Mouse (Mus musculus): ENCODE measurements around the gene Carns1. TPM values are rescaled to one million over a fixed set of nuclear protein-coding genes. Genes with fewer than 3 reads are reported as not detected.

The Carns1 gene
- polyA plus RNA-seq, 1 experiment from 2014 or later: 3.1 TPM

- no peaks in the 10 kb centered on the region for H3K27me3 ChIP-seq (replicated peaks; ENCODE audit: control insufficient read depth, insufficient read depth, low read length)
- DNase-seq (ENCODE audit: low spot score) (no peak), ATAC-seq (replicated peaks; ENCODE audit: low FRiP score, low TSS enrichment, low read depth) (no peak)
- H3K4me3 ChIP-seq (ENCODE audit: low read depth, low read length): no peak overlapping the region
- H3K27ac ChIP-seq (ENCODE audit: low read depth): no peak overlapping the region
- H3K36me3 ChIP-seq (ENCODE audit: control insufficient read depth, insufficient read depth, low read length): peaks cover 37% of the 10 kb centered on the region
- no peak overlapping the region for H3K4me2 ChIP-seq (ENCODE audit: low read length)
- no peak overlapping the region for H3K9ac ChIP-seq (ENCODE audit: low read length)
- WGBS: 79% methylated on average over 4 of the region's 5 CpGs
- H3K4me1 ChIP-seq (replicated peaks; ENCODE audit: control insufficient read depth, insufficient read depth, low read length): peaks cover 17% of the 10 kb centered on the region
- no peaks in the 10 kb centered on the region for H3K9me3 ChIP-seq (ENCODE audit: control insufficient read depth, low read length)
These were observed 23.8 kb downstream of the Carns1 start for GRCm38 (mm10) chr19:4151488-4151860.

GRCm38 (mm10) chr19:4150567-4151487, 24.5 kb downstream of the Carns1 start:
- Histone ChIP-seq H3K27ac (ENCODE audit: low read depth) (no peak overlapping the region), H3K4me2 (ENCODE audit: low read length) (no peak overlapping the region), H3K27me3 (replicated peaks; ENCODE audit: control insufficient read depth, insufficient read depth, low read length) (no peaks in the 10 kb centered on the region), H3K9ac (ENCODE audit: low read length) (no peak overlapping the region), H3K4me1 (replicated peaks; ENCODE audit: control insufficient read depth, insufficient read depth, low read length) (peaks cover 17% of the 10 kb centered on the region), H3K4me3 (ENCODE audit: low read depth, low read length) (no peak overlapping the region), H3K9me3 (ENCODE audit: control insufficient read depth, low read length) (no peaks in the 10 kb centered on the region), H3K36me3 (ENCODE audit: control insufficient read depth, insufficient read depth, low read length) (peaks cover 32% of the 10 kb centered on the region)
- ATAC-seq (replicated peaks; ENCODE audit: low FRiP score, low TSS enrichment, low read depth) (no peak), DNase-seq (ENCODE audit: low spot score) (no peak)
- 90% methylated on average over 22 of the region's 22 CpGs for WGBS

- peak overlapping the region; percentile 59 for H3K4me2 ChIP-seq (ENCODE audit: low read length)
- H3K4me3 ChIP-seq (ENCODE audit: low read depth, low read length): 0 out of 2 replicates have a peak overlapping the region, but pooled peaks have one; percentile 88
- no peaks in the 10 kb centered on the region for H3K27me3 ChIP-seq (replicated peaks; ENCODE audit: control insufficient read depth, insufficient read depth, low read length)
- H3K9me3 ChIP-seq (ENCODE audit: control insufficient read depth, low read length): no peaks in the 10 kb centered on the region
- WGBS: 94% methylated on average over 17 of the region's 17 CpGs
- H3K9ac ChIP-seq (ENCODE audit: low read length): peak overlapping the region; percentile 27; the same call in 1 of the 2 replicates
- no peak for ATAC-seq (replicated peaks; ENCODE audit: low FRiP score, low TSS enrichment, low read depth)
- peaks cover 17% of the 10 kb centered on the region for H3K4me1 ChIP-seq (replicated peaks; ENCODE audit: control insufficient read depth, insufficient read depth, low read length)
- DNase-seq (ENCODE audit: low spot score): no peak
- no peak overlapping the region for H3K27ac ChIP-seq (ENCODE audit: low read depth)
- peaks cover 32% of the 10 kb centered on the region for H3K36me3 ChIP-seq (ENCODE audit: control insufficient read depth, insufficient read depth, low read length)
These were observed 25.4 kb downstream of the Carns1 start for GRCm38 (mm10) chr19:4149764-4150461.

GRCm38 (mm10) chr19:4149283-4149682, 26.0 kb downstream of the Carns1 start:
- Histone ChIP-seq H3K27me3 (replicated peaks; ENCODE audit: control insufficient read depth, insufficient read depth, low read length) (no peaks in the 10 kb centered on the region), H3K4me2 (ENCODE audit: low read length) (peak overlapping the region; percentile 59), H3K9ac (ENCODE audit: low read length) (peak overlapping the region; percentile 83), H3K9me3 (ENCODE audit: control insufficient read depth, low read length) (no peaks in the 10 kb centered on the region), H3K4me3 (ENCODE audit: low read depth, low read length) (peak overlapping the region; percentile 88), H3K4me1 (replicated peaks; ENCODE audit: control insufficient read depth, insufficient read depth, low read length) (peaks cover 17% of the 10 kb centered on the region), H3K27ac (ENCODE audit: low read depth) (no peak overlapping the region), H3K36me3 (ENCODE audit: control insufficient read depth, insufficient read depth, low read length) (peaks cover 32% of the 10 kb centered on the region)
- WGBS: 83% methylated on average over 11 of the region's 11 CpGs
- no peak for ATAC-seq (replicated peaks; ENCODE audit: low FRiP score, low TSS enrichment, low read depth)
- DNase-seq (ENCODE audit: low spot score): no peak

- ATAC-seq (replicated peaks; ENCODE audit: low FRiP score, low TSS enrichment, low read depth) (0 out of 2 replicates have a peak, but pooled peaks have one; percentile 14), DNase-seq (ENCODE audit: low spot score) (no peak)
- Histone ChIP-seq H3K4me3 (ENCODE audit: low read depth, low read length) (peak overlapping the region; percentile 88), H3K27me3 (replicated peaks; ENCODE audit: control insufficient read depth, insufficient read depth, low read length) (no peaks in the 10 kb centered on the region), H3K27ac (ENCODE audit: low read depth) (peak overlapping the region; percentile 43; the same call in 1 of the 2 replicates), H3K9me3 (ENCODE audit: control insufficient read depth, low read length) (no peaks in the 10 kb centered on the region), H3K4me2 (ENCODE audit: low read length) (peak overlapping the region; percentile 59), H3K36me3 (ENCODE audit: control insufficient read depth, insufficient read depth, low read length) (peaks cover 28% of the 10 kb centered on the region), H3K9ac (ENCODE audit: low read length) (peak overlapping the region; percentile 83), H3K4me1 (replicated peaks; ENCODE audit: control insufficient read depth, insufficient read depth, low read length) (peaks cover 17% of the 10 kb centered on the region)
- 3% methylated on average over 7 of the region's 8 CpGs for WGBS
These were observed 26.5 kb downstream of the Carns1 start for GRCm38 (mm10) chr19:4148819-4149218.

GRCm38 (mm10) chr19:4148491-4148806, 26.8 kb downstream of the Carns1 start, which contains the start of gene Coro1b:
Gene Coro1b (plus strand): TSS chr19:4148619.
- no peaks in the 10 kb centered on the region for H3K9me3 ChIP-seq (ENCODE audit: control insufficient read depth, low read length)
- peak; percentile 99 for DNase-seq (ENCODE audit: low spot score)
- under 1% methylated on average over 33 of the region's 33 CpGs for WGBS
- H3K36me3 ChIP-seq (ENCODE audit: control insufficient read depth, insufficient read depth, low read length): peaks cover 28% of the 10 kb centered on the region
- peak; percentile 93 for ATAC-seq (replicated peaks; ENCODE audit: low FRiP score, low TSS enrichment, low read depth)
- peak within 1 kb of the TSS; percentile 43; the same call in 1 of the 2 replicates for H3K27ac ChIP-seq (ENCODE audit: low read depth)
- H3K9ac ChIP-seq (ENCODE audit: low read length): peak within 1 kb of the TSS; percentile 83
- H3K27me3 ChIP-seq (replicated peaks; ENCODE audit: control insufficient read depth, insufficient read depth, low read length): no peaks in the 10 kb centered on the region
- peak within 1 kb of the TSS; percentile 59 for H3K4me2 ChIP-seq (ENCODE audit: low read length)
- peak within 1 kb of the TSS; percentile 88 for H3K4me3 ChIP-seq (ENCODE audit: low read depth, low read length)
- H3K4me1 ChIP-seq (replicated peaks; ENCODE audit: control insufficient read depth, insufficient read depth, low read length): peaks cover 17% of the 10 kb centered on the region

GRCm38 (mm10) chr19:4147782-4148490, 27.3 kb downstream of the Carns1 start:
- no peaks in the 10 kb centered on the region for H3K9me3 ChIP-seq (ENCODE audit: control insufficient read depth, low read length)
- H3K4me1 ChIP-seq (replicated peaks; ENCODE audit: control insufficient read depth, insufficient read depth, low read length): peaks cover 17% of the 10 kb centered on the region
- no peaks in the 10 kb centered on the region for H3K27me3 ChIP-seq (replicated peaks; ENCODE audit: control insufficient read depth, insufficient read depth, low read length)
- peak overlapping the region; percentile 43; the same call in 1 of the 2 replicates for H3K27ac ChIP-seq (ENCODE audit: low read depth)
- ATAC-seq (replicated peaks; ENCODE audit: low FRiP score, low TSS enrichment, low read depth) (no peak), DNase-seq (ENCODE audit: low spot score) (no peak)
- peak overlapping the region; percentile 83 for H3K9ac ChIP-seq (ENCODE audit: low read length)
- 37% methylated on average over 9 of the region's 9 CpGs for WGBS
- H3K36me3 ChIP-seq (ENCODE audit: control insufficient read depth, insufficient read depth, low read length): peaks cover 23% of the 10 kb centered on the region
- H3K4me3 ChIP-seq (ENCODE audit: low read depth, low read length): peak overlapping the region; percentile 88
- peak overlapping the region; percentile 59 for H3K4me2 ChIP-seq (ENCODE audit: low read length)

- Histone ChIP-seq H3K9me3 (ENCODE audit: control insufficient read depth, low read length) (no peaks in the 10 kb centered on the region), H3K36me3 (ENCODE audit: control insufficient read depth, insufficient read depth, low read length) (peaks cover 14% of the 10 kb centered on the region), H3K27me3 (replicated peaks; ENCODE audit: control insufficient read depth, insufficient read depth, low read length) (no peaks in the 10 kb centered on the region), H3K4me3 (ENCODE audit: low read depth, low read length) (no peak overlapping the region), H3K4me1 (replicated peaks; ENCODE audit: control insufficient read depth, insufficient read depth, low read length) (peaks cover 17% of the 10 kb centered on the region), H3K4me2 (ENCODE audit: low read length) (no peak overlapping the region), H3K9ac (ENCODE audit: low read length) (no peak overlapping the region), H3K27ac (ENCODE audit: low read depth) (no peak overlapping the region)
- DNase-seq (ENCODE audit: low spot score) (no peak), ATAC-seq (replicated peaks; ENCODE audit: low FRiP score, low TSS enrichment, low read depth) (no peak)
- WGBS: 68% methylated on average over 3 of the region's 3 CpGs
These were observed 28.3 kb downstream of the Carns1 start for GRCm38 (mm10) chr19:4147022-4147405.
